Mouse (Mus musculus) adrenal gland, postnatal 14 days (tissue): Measurements from ENCODE around the gene Kcnma1. TPM values are rescaled to one million over a fixed set of nuclear protein-coding genes. Genes with fewer than 3 reads are reported as not detected.

Experiments
- DNase-seq: peaks from one replicate; pipeline ENCODE4 v3.0.0; 2021; ENCODE audit warnings: mixed read lengths
- total RNA-seq: library from RNA; stranded (reverse); gene quantifications from 2 replicates; pipeline ENCODE4 v1.2.3, GENCODE M21; 2021

Kcnma1 gene
- total RNA-seq, 1 experiment from 2014 or later, result 43.9 TPM

- no peak for DNase-seq
Measured at GRCm38 (mm10) chr14:23782845-23783609, 231.3 kb downstream of the Kcnma1 start.

- no peak for DNase-seq
Measured at GRCm38 (mm10) chr14:23774542-23774941, 239.7 kb downstream of the Kcnma1 start.

- no peak for DNase-seq
Measured at GRCm38 (mm10) chr14:23772685-23773084, 241.6 kb downstream of the Kcnma1 start.

GRCm38 (mm10) chr14:23771794-23772193 is 242.5 kb downstream of the Kcnma1 start:
- DNase-seq, result no peak

GRCm38 (mm10) chr14:23762471-23762870 is 251.8 kb downstream of the Kcnma1 start:
- no peak for DNase-seq

GRCm38 (mm10) chr14:23759626-23760025 is 254.7 kb downstream of the Kcnma1 start:
- no peak for DNase-seq

- peak; percentile 13 for DNase-seq
Measured at GRCm38 (mm10) chr14:23758421-23758820, 255.9 kb downstream of the Kcnma1 start.

- peak; percentile 15 for DNase-seq
Measured at GRCm38 (mm10) chr14:23748011-23748410, 266.3 kb downstream of the Kcnma1 start.

- DNase-seq, result no peak
Measured at GRCm38 (mm10) chr14:23746976-23747375, 267.3 kb downstream of the Kcnma1 start.

- DNase-seq, result no peak
Measured at GRCm38 (mm10) chr14:23741531-23741930, 272.8 kb downstream of the Kcnma1 start.

- DNase-seq, result peak; percentile 40
Measured at GRCm38 (mm10) chr14:23734200-23734599, 280.1 kb downstream of the Kcnma1 start.

GRCm38 (mm10) chr14:23729377-23729776 is 284.9 kb downstream of the Kcnma1 start:
- DNase-seq, result peak; percentile 21

GRCm38 (mm10) chr14:23723701-23724430 is 290.4 kb downstream of the Kcnma1 start:
- no peak for DNase-seq

- DNase-seq, result no peak
Measured at GRCm38 (mm10) chr14:23719246-23719645, 295.0 kb downstream of the Kcnma1 start.

- DNase-seq, result no peak
Measured at GRCm38 (mm10) chr14:23718667-23719066, 295.6 kb downstream of the Kcnma1 start.

- no peak for DNase-seq
Measured at GRCm38 (mm10) chr14:23714396-23715131, 299.7 kb downstream of the Kcnma1 start.

GRCm38 (mm10) chr14:23712891-23713290 is 301.4 kb downstream of the Kcnma1 start:
- no peak for DNase-seq

- DNase-seq, result no peak
Measured at GRCm38 (mm10) chr14:23710954-23711353, 303.3 kb downstream of the Kcnma1 start.

GRCm38 (mm10) chr14:23706837-23707236 is 307.5 kb downstream of the Kcnma1 start:
- no peak for DNase-seq

GRCm38 (mm10) chr14:23705647-23706046 is 308.6 kb downstream of the Kcnma1 start:
- DNase-seq, result no peak

- no peak for DNase-seq
Measured at GRCm38 (mm10) chr14:23704303-23704702, 310.0 kb downstream of the Kcnma1 start.

- no peak for DNase-seq
Measured at GRCm38 (mm10) chr14:23696341-23696740, 317.9 kb downstream of the Kcnma1 start.

GRCm38 (mm10) chr14:23689681-23690080 is 324.6 kb downstream of the Kcnma1 start:
- DNase-seq, result no peak
